Mouse (Mus musculus) thymus, postnatal 36 days (tissue): ENCODE data around the gene Tmem269.
A peak's percentile ranks its signal among the peaks of the same experiment; 100 is the strongest.

ENCODE experiments used
- DNase-seq, 2 experiments: peaks; one replicate each; pipeline ENCODE4 v3.0.0; 2022; ENCODE audit warnings: mixed read lengths in 2 of 2

Gene Tmem269

DNA sequence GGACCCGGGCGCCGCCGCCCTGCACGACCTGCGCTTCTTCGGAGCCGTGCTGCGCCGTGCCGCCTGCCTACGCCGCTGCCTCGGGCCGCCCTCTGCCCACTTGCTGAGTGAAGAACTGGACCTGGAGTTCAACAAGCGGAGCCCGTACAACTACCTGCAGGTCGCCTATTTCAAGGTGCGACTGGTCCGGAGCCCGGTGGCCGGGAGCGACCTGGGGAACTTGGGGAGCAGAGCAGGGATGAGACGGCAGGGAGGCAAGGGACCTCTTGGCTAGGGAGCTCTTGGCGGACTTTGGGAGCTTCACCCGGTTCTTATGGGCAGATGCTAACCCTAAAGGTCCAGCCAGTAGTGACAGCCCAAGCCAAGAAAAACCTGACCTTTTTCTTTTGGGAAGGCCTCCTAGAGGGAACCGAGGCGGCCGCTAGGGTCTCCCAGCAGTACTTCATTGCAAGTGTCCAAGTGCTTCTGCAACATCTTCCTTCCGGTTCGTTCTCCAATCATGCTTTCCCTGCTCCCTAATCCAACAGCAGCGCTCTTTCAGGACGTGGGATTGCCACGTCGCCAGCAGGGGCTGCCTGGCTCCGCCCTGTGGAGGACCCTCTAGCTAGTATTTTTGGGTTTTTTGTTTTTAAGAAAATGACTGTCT lies 15.4 kb upstream of the Tmem269 start:
- no peak for DNase-seq

DNA sequence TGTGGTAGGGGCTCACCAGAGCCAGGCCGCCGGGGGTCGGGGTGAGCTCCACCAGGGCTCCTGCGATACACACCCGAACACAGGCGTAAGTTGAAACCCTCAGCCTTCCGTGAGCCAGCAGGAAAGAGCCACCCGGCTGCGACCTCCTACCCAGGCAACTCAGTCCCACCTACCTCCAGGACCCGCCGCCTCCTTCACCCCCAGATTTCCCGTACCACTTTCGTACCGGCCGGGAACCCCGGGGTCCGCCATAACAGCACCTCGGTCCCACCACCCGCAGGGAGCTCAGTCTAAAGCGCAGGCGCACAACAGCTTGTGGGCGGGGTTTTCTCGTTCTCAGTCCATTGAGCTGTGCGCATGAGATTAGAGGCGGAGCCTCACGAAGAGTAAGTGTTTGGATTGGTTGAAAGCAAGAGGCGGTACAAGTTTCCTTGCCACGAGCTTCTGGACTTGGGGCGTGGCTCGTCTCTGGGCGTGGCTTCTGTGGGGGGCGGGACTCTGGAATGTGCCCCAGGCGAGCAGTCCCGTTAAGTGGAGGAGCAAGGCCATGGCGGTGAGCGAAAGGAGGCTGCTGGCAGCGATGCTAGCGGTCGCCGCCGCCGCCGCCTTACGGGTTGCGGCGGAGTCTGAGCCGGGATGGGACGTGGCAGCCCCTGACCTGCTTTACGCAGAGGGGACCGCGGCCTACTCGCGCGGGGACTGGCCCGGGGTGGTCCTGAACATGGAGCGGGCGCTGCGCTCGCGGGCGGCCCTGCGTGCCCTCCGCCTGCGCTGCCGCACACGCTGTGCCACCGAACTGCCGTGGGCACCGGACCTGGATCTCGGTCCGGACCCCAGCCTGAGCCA lies 14.6 kb upstream of the Tmem269 start, which contains the start of the genes AU022252 and P3h1:
AU022252 (minus strand) TSS at position 303 of the 846 bp plus-strand sequence.
P3h1 (plus strand) TSS at position 506 of the 846 bp plus-strand sequence.
- peak; percentile 99 for DNase-seq

DNA sequence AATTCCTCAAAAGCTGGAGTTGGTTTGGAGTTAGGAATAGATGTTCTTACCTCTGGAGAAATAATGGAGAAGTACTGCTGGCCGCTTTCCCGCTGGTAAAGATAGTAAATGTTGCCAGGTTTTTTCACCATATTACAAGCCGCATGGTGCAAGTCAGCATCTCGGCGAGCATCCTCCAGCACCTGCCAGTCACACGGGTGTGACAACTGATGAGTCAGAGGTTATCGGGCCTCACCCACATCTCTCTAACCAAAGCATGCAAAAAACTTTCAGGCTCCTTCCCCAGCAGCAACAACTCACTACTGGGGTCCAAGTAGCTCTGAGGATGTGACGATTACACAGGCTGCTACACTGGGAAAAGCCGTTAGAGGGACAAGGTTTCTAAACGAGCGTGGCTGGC lies 8.7 kb upstream of the Tmem269 start:
- no peak for DNase-seq

DNA sequence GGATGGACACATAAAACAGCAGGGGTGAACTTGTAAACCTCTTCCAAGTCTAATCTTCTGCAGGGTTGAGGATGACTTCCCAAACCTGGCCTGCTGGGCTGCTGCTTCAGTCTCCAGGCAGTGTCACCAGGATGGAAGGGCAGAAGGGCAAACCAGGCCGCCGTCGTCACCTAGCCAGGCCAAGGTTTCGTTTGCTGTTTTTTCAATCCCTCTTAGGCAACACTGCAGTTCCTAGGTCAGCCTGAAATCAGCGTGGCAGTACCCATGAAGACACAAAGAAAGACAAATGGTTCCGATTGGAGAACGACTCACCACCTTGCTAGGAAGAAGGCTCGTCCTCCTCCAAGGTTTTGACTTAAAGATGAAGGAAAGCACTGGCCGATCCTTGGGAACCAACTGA lies 7.7 kb upstream of the Tmem269 start:
- DNase-seq, result no peak

DNA sequence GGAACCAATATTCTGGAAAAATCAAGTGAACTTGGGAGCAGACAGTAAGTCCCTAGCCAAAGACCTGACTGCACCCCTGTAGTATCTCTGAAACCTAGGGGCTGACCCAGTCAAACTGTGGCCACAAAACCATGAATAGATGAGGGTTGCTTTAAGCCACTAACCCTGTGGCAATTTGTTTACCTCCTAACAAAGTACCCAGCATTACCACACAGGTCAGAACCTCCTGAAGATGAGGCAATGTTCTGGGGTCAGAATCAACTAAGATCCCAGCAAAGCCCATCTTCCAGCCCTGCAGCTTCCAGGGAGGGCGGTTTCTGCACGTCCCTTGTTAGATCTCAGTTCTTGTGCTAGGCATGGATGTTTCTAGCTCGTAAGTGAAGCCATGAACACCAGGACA lies 6.5 kb upstream of the Tmem269 start:
- no peak for DNase-seq

DNA sequence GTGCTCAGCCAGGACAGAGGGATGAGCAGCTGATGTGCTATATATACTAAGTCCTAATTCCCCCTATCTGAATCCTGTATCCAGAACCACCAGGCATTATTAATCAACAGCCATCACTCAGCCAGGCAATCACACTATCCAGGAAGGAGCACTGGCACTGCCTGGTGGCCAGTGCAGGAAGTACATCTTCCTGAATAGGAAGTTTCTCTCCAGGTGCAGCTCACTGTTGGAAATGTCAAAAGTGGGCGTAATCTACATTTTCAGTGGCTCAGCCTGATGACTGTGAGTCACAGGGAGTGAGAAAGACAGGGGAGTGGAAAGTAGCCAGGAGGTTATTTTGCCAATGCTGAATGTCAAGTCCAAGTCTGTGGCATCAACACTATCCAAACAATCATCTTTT lies 5.7 kb upstream of the Tmem269 start:
- peak; percentile 17 to 18 for DNase-seq

DNA sequence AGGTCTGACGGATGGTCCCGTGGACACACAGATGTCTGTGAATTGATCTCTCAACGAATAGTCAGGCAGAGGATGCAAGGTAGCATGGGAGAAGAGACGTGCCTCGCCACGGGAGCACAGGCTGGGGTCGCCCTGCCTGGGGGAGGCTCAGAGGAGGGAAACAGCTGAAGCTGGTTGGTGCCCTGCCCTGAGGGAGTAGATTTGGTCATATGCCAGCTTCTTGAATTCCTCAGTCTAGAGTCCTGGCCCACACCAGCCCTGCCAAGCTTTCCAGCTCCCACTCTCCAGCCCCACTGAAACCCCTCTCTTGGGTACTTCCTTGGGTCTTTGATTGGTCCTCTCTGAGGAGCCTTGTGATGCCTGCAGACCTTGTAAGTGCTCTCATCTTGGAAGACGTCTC lies 1.4 kb downstream of the Tmem269 start:
- no peak for DNase-seq

DNA sequence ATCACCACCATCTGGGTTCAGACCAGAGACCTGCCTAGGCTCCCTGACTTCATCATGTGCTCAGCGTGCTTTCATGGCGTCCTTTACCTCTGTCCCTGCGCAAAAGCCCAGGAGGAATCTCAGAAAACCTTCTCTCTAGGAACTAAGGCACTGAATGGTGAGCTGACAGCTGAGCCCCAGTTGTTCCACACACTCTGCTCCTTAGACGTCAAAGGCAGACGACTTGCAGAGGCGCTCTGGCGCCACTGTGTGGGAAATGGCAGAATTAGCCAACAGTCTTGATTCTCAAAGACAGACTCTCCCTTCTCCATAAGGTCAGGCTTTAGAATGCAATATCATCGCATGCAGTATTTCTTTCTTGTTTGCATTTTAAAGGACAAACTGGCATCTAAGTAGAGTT lies 13.3 kb downstream of the Tmem269 start:
- peak; percentile 51 to 52 for DNase-seq

DNA sequence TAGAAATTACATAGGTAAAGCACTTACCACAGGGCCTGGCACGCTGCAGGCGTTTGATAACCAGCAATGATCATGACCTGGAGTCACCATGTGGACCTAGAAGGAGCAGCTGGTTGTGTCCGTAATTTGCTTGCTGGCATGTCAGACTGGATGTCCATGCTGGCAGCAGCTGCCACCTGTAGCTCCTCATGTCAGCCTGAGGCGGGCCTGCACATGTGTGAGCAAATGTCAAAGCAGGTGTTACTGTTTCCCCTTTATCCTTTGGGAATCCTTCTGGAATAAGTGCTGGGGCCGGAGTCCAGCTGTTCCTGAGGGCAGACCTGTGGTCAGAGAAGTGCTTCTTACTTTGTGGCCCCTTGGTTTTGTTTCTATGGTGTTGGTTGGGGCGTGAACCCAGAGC lies 19.9 kb downstream of the Tmem269 start:
- DNase-seq, result no peak

DNA sequence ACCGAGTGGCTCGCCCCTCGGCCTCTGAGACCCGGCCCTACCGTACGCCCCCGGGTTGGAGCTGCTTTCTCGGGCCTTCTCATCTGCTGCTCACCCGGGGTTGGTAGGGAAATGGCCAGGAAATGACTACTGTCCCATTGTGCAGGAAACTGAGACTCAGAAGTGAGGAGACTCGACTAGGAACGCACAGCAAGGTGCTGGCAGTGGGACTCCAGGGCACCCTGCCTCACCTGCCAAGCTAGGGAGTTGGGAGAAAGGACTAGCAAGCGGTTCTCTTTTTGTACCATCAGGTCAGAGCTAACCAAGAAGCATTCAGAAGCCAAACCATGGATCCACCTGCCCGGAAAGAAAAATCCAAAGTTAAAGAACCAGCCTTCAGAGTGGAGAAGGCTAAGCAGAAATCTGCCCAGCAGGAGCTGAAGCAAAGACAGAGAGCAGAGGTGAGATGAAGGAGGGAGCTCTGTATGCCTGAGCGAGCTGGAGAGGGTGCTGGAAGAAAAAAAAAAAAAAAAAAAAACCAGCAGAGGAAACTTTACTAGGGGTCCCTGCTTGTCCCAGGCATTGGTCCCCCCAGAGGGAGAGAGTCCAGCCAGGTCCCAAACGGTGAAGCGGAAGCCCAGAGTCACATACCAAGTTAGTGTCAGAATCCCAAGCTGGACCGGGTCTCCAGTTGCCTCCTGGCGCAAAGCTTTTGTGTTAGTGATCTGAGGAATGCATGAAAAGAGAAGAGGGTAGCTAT lies 22.3 kb downstream of the Tmem269 start:
- DNase-seq, result no peak

DNA sequence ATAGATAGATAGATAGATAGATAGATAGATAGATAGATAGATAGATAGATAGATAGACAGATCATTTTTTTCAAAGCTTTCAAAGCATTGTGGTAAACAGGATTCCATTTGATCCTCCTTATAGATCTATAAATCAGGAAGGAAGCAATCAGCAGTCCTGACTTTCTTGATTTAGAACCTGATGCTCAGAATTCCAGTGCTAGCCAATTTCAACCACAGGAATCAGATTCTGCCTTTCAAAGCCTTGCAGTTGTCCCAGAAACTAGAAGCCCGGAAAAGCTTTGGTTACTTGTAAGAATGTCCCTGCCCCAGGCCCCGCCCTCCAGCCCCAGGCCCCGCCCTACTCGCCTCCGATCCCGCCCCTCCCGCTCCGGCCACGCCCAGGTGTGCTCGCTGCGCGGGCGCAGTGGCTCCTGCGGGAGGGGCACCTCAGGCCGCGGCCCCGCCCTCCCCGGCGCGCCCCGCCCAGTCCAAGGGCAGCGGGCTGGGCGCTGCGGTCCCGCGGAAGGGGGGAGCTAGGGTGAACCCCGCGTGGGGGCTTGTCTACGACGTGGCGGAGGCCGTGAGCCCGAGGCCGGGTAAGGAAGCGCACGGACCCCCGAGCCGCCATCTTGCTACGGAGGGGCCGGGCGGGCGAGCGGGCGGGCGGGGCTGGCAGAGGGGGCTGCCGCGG lies 23.0 kb downstream of the Tmem269 start, which contains the start of gene Svbp:
Svbp (plus strand) TSS at position 398 of the 673 bp plus-strand sequence.
- DNase-seq, result peak; percentile 87 to 90

DNA sequence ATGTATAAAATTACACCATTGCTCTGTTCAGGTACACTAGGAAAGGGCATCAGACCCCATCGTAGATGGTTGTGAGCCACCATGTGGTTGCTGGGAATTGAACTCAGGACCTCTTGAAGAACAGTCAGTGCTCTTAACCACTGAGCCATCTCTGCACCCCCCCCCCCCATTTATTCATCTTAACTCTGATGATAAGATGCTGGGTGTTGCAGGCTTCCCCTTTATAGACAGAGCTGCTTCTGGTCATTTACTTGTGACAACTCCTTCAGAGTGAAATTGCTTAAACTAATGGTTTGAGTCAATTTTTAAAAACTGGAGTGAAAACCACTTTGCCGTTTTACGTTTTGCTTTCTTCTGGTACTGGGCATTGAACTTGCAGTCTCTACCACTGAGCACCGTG lies 25.3 kb downstream of the Tmem269 start:
- DNase-seq, result no peak

DNA sequence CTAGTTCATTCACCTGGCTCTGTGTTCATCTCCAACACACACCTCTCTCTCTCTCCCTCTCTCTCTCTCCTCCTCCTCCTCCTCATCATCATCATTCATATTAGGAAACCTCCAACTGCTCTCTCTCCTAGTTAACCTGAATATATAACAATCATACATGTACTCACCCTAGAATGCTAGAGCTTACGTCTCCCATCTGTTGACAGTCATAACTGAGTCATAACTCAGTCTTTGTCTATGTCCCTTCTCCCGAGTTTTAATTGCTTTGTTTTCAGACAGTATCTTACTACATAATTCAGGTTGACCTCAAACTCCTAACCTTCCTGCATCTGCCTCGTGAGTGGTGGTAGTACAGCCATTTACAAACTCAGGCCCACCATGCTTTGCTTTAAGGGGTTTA lies 26.7 kb downstream of the Tmem269 start:
- DNase-seq, result no peak

DNA sequence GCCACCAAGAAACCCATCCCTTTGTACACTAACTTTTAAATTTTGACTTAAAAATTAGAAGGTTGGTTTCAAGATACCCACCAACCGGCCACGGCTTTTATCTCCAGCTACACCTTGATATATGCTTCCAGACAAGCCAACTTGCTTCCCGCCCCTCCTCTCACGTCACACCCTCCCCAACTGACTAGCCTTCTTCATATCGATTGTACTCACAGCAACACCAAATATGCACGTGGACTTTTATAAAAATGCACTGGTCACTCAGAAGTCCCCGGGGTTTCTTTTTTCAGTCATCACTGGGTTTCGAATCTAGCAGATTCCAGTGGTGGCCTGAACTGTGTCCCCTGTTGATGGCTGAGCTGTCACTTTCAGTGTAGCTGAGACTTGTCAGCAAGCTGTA lies 27.4 kb downstream of the Tmem269 start:
- DNase-seq, result no peak

DNA sequence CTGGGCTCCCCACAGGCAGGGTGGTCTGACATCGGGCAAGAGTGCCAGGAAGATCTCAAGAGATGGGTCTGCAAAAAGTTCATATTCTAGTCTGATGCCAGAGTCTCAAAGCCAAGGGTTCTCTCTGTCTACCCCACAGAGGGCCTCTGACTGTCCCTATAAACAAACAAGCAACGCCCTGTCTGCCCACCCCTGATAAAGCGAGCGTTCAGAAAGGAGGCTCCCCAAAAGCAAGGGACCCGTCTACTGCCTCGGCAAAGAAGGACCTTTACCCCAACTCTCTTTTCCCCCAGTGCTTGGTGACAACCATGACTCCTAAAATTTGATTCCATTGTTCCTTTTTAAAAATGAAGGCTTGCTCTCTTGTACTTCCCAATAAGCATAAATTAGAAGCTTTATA lies 28.2 kb downstream of the Tmem269 start, which contains the start of gene Ermap:
Ermap (minus strand) TSS at position 148 of the 400 bp plus-strand sequence.
- DNase-seq, result no peak

DNA sequence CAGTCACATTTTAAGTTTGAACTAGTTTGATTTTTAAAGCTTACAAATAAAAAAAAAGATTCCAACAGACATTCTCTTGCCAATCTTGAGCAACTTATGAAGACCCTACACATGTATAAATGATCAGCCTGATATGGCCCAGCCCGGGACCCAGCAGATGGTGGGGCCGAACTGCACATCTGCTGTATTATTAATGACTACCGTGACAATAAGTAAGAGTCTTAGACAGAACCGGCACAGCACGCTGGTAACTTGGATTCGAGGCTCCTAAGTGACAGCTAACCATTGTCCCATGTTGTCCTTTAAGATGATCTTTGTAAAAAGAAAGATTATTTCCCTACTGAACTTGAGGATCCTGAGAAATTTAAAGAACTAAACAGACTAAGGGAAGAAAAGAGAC lies 28.6 kb downstream of the Tmem269 start:
- DNase-seq, result no peak

DNA sequence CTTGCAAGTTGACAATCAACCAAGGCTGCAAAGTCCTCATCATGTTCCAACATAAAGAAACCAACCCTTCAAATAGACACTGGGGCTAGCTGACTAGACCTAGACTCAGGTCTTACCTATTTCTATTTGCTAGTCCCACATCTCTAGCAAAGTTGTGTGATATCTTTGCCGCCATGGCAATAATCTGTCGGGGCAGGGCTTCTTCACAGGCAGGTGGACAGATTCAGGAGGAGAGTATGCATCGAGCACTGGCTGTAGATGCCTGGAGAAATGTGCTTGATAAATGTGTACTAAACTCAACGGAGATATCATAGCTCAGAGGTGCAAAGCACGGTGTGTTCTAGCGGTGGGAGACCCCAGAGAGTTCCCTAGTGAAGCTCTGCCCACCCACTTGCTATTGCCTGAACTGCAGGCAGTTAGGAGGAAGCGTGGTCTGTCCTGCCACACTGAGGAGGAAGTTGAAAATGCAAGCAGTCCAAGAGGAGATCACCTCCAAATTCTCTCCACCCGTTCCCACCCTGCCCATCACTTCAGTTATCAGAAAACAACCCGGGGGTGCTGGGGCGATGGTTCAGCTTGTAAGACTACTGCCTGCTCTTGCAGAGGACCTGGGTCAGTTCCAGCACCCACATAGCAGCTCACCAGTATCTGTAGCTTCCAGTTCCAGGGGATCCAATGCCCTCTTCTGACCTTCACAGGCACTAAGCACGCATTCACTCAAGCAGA lies 29.8 kb downstream of the Tmem269 start:
- DNase-seq, result no peak

DNA sequence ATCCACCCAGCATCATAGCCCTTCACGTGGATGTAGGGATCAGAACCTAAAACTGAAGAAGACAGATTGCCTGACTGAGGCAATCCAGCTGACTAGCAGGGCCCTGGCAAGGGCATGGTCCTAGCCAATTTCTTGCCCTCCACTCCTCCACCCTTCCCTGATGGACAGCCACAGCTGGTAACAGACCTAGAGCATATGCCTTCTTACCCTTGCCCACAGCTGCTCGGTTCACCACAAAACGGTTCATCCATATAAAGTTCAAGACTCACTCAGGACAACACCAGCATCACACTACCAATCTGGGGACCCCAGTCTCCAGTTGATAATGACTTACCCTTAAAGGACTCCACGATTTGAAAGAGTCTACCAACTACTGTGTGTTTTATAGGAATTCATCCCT lies 32.2 kb downstream of the Tmem269 start:
- DNase-seq, result no peak

DNA sequence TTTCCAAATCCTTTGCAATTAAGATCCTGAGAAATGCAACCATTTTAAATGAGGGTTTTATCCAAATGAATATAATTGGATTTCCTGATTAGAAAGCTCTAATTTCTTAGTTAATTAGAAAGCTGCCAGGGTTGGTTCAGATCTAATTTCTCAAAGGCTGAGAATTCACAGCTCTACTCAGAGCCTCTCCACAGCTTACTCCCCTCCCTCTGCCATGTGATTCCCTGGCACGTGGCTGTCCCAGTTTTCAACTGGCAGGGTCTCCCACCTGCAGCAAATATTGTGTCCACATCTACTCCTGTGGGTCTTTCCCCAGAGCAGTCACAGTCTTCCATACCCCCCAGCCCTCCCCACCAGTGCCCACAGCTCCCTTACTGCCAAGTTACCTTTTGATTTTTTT lies 34.5 kb downstream of the Tmem269 start:
- DNase-seq, result no peak

DNA sequence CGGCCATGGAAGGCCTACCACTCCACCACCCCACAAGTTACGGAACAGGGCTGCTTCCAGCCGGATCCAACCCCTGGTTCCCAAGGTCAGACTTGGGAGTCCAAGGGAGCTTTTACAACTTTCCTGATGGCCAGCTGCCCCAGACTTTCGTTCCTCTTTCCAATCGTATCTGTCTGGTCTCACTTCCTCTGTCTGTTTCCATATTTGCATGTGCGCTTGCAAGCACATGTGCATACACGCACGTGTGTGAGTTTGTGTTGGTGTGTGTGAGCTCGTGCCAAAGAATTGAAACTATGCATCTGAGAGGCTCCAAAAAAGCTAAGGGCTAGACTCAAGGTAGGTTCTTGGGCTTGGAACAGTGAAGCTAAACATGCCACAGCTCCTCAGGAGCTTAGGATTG lies 36.6 kb downstream of the Tmem269 start:
- DNase-seq, result no peak

DNA sequence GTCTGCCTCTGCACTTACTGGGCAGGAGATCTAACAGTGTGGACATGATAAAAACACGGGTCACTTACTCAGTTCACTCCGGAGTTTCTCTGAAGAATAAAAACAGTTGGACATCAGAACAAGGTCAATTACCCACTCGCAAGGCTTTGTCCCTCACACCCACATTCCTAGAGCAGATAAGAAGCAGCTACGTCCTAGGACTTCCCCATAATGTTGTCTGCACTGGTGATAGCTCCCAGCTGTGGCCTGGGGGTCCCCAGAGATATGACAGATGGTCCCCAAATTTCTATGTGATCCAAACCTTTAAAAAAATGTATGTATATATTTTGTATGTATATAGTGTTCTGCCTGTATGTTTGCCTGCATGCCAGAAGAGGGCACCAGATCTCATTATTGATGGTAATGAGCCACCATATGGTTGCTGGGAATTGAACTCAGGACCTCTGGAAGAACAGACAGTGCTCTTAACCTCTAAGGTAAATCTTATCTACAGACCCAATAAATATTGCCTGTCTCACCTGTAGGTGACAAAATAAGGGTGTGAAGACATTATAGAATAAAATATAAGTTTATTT lies 37.8 kb downstream of the Tmem269 start:
- DNase-seq, result no peak

DNA sequence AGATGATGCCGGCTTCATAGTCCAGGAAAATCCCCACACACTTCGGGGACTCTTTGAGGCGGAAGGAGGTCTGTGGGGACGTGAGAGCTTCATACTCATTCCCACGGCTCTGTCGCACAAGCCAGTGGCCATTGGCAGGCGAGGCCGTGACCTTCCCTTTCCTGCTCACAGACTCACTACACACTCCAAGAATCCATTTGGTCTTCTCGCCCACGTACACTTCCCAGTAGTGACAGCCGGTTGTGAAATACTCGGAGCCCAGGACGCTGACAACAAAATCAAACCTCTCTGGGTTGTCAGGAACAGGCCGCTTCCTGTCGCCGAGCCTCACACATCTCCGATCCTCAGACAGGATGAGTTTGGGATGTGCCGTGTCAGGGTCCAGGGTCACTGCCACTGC lies 39.7 kb downstream of the Tmem269 start:
- DNase-seq, result no peak
